Mouse (Mus musculus) hindbrain, embryonic 16.5 days (tissue): Measurements from ENCODE around the gene Pmm1. TPM values are rescaled to one million over a fixed set of nuclear protein-coding genes. Genes with fewer than 3 reads are reported as not detected.

Experiments
- ATAC-seq: fragments of 200-750 bp; cut with Nextera tagmentation; 2 replicates; pipeline ENCODE4 v1.8.0; 2017; ENCODE audit warnings: moderate TSS enrichment, moderate library complexity
- H3K27ac ChIP-seq: fragments of 300-500 bp; sonication (generic); 2 replicates; pipeline ENCODE4 v1.5.1; 2014; ENCODE audit warnings: low read depth, mild to moderate bottlenecking, control low read depth, low read length, moderate library complexity
- H3K27me3 ChIP-seq: fragments of 300-500 bp; sonication (generic); replicated peaks from 2 replicates; pipeline ENCODE4 v1.6.1; 2014; ENCODE audit warnings: low read length; ENCODE audit not compliant: control insufficient read depth, insufficient read depth
- H3K36me3 ChIP-seq: fragments of 300-500 bp; sonication (generic); 2 replicates; pipeline ENCODE4 v1.6.1; 2014; ENCODE audit warnings: mild to moderate bottlenecking, low read length, moderate library complexity, mixed read lengths; ENCODE audit not compliant: control insufficient read depth, insufficient read depth
- H3K4me1 ChIP-seq: fragments of 300-500 bp; sonication (generic); 2 replicates; pipeline ENCODE4 v1.6.1; 2014; ENCODE audit warnings: low read depth, low read length; ENCODE audit not compliant: control insufficient read depth, insufficient read depth
- H3K4me2 ChIP-seq: fragments of 300-500 bp; sonication (generic); 2 replicates; pipeline ENCODE4 v1.6.1; 2014; ENCODE audit warnings: mild to moderate bottlenecking, low read length, control low read depth, moderate library complexity
- H3K4me3 ChIP-seq: fragments of 300-500 bp; sonication (generic); 2 replicates; pipeline ENCODE4 v1.5.1; 2014; ENCODE audit warnings: mild to moderate bottlenecking, low read length, control low read depth, moderate library complexity
- H3K9ac ChIP-seq: fragments of 300-500 bp; sonication (generic); 2 replicates; pipeline ENCODE4 v1.6.1; 2014; ENCODE audit warnings: low read depth, mild to moderate bottlenecking, control low read depth, low read length, moderate library complexity
- H3K9me3 ChIP-seq: fragments of 300-500 bp; sonication (generic); 2 replicates; pipeline ENCODE4 v1.6.1; 2014; ENCODE audit warnings: mild to moderate bottlenecking, low read length, moderate library complexity; ENCODE audit not compliant: control insufficient read depth
- WGBS: fragments of 180-500 bp; shearing (Covaris S2); extraction: QIAGEN DNeasy Blood & Tissue Kit; methylation state at CpG from one replicate; pipeline ENCODE4 v1.1.7; 2014; 5-methylcytosine and 5-hydroxymethylcytosine counted together
- polyA plus RNA-seq: library from polyadenylated mRNA; unstranded; fragments of >200 nt; fragmentation: Nextera tagmentation; extraction: Ambion mirVana; gene quantifications from 2 replicates; pipeline ENCODE4 v1.2.1, GENCODE M21; 2015

Gene Pmm1
- polyA plus RNA-seq, 1 experiment from 2014 or later, result 142 TPM

DNA sequence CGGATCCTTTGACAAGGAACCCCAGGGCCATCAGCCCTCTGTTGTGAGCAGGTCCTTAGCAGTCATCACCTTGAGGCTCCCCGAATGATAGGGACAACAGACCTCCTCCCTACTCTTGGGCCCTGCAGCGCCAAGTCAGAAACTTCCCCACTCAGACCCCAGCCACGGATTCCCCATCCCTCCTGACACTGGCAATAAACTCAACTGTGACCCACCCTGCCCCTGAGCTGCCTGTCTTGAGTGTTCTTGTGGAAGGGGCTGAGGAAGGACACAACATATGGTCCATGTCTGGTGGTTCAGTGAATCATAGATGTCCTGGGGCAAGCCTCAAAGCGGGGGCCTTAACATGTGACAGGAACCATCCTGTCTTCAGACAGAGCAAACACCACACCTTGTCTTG, 10.0 kb downstream of the Pmm1 start:
- no peak overlapping the region for H3K9ac ChIP-seq
- H3K4me2 ChIP-seq, result no peak overlapping the region
- H3K36me3 ChIP-seq, result peaks cover 30% of the 10 kb centered on the region
- no peak overlapping the region for H3K27ac ChIP-seq
- no peaks in the 10 kb centered on the region for H3K4me1 ChIP-seq
- 90% methylated on average over 5 of the region's 5 CpGs for WGBS
- ATAC-seq, result no peak
- H3K9me3 ChIP-seq, result no peaks in the 10 kb centered on the region
- no peaks in the 10 kb centered on the region for H3K27me3 ChIP-seq
- H3K4me3 ChIP-seq, result no peak overlapping the region

GRCm38 (mm10) chr15:81949476-81950131, 11.1 kb downstream of the Pmm1 start:
- Histone ChIP-seq H3K27ac (no peak overlapping the region), H3K4me3 (no peak overlapping the region), H3K9ac (no peak overlapping the region), H3K27me3 (no peaks in the 10 kb centered on the region), H3K4me1 (no peaks in the 10 kb centered on the region), H3K36me3 (peaks cover 22% of the 10 kb centered on the region), H3K9me3 (no peaks in the 10 kb centered on the region), H3K4me2 (no peak overlapping the region)
- ATAC-seq, result no peak
- 81% methylated on average over 11 of the region's 11 CpGs for WGBS

DNA sequence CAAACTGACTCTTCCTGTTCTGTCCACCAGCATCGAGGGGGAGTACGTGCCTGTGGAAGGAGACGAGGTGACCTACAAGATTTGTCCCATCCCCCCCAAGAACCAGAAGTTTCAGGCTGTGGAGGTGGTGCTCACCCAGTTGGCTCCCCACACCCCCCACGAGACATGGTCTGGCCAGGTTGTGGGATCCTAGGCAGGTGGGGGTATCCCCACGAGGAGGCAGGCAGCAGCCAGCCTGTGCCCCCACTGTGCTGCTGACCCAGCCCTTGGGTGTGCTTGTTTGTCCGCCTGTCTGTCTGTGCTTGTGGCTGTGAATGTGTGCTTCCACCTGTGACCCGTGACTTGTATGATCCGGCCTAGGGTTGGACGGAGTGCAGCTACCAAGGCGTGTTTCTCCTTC, 11.7 kb downstream of the Pmm1 start:
- H3K4me3 ChIP-seq, result no peak overlapping the region
- 94% methylated on average over 10 of the region's 10 CpGs for WGBS
- H3K36me3 ChIP-seq, result peaks cover 19% of the 10 kb centered on the region; the same call in 1 of the 2 replicates

GRCm38 (mm10) chr15:81943176-81943749, 17.5 kb downstream of the Pmm1 start:
- Histone ChIP-seq H3K36me3 (peaks cover 11% of the 10 kb centered on the region; the same call in 1 of the 2 replicates), H3K9ac (no peak overlapping the region), H3K4me3 (no peak overlapping the region), H3K27me3 (no peaks in the 10 kb centered on the region), H3K4me2 (no peak overlapping the region), H3K27ac (no peak overlapping the region), H3K9me3 (no peaks in the 10 kb centered on the region), H3K4me1 (peaks cover 16% of the 10 kb centered on the region)
- no peak for ATAC-seq
- 6% methylated on average over 9 of the region's 9 CpGs for WGBS

More for the DNA sequence above, 11.7 kb downstream of the Pmm1 start:
- Histone ChIP-seq H3K27me3 (no peaks in the 10 kb centered on the region), H3K9ac (no peak overlapping the region), H3K27ac (no peak overlapping the region), H3K4me1 (no peaks in the 10 kb centered on the region), H3K4me2 (no peak overlapping the region), H3K9me3 (no peaks in the 10 kb centered on the region)
- ATAC-seq, result no peak

DNA sequence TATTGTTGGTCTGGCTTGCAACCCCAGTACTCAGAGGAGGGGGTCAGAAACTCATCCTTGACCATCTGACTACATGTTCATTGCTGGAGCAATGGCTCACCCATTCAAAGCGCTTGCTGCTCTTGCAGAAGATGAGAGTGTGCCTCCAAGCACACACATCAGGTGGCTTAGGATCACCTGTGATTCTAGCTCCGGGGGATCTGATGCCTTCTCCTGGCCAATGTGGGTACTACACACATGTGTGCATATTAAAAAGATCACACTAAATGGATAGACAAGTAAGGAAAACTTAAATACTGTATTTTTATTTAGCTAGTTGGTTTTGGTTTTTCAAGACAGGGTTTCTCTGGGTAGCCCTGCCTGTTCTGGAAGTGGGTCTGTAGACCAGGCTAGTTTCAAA, 19.7 kb downstream of the Pmm1 start:
- Histone ChIP-seq H3K4me2 (no peak overlapping the region), H3K9me3 (no peaks in the 10 kb centered on the region), H3K9ac (no peak overlapping the region), H3K36me3 (no peaks in the 10 kb centered on the region), H3K27ac (no peak overlapping the region), H3K27me3 (no peaks in the 10 kb centered on the region), H3K4me3 (no peak overlapping the region), H3K4me1 (peaks cover 30% of the 10 kb centered on the region)
- WGBS, result 97% methylated on average over 2 of the region's 2 CpGs
- no peak for ATAC-seq

GRCm38 (mm10) chr15:81940219-81940618, 20.5 kb downstream of the Pmm1 start:
- WGBS, result 96% methylated on average over 5 of the region's 5 CpGs
- Histone ChIP-seq H3K36me3 (no peaks in the 10 kb centered on the region), H3K4me1 (peaks cover 30% of the 10 kb centered on the region)

GRCm38 (mm10) chr15:81939774-81940173, 21.0 kb downstream of the Pmm1 start:
- ATAC-seq, result no peak
- H3K27ac ChIP-seq, result no peak overlapping the region
- H3K9me3 ChIP-seq, result no peaks in the 10 kb centered on the region
- H3K4me2 ChIP-seq, result no peak overlapping the region; the same call in 1 of the 2 replicates
- 87% methylated on average over 4 of the region's 4 CpGs for WGBS
- H3K4me1 ChIP-seq, result peaks cover 30% of the 10 kb centered on the region
- H3K27me3 ChIP-seq, result no peaks in the 10 kb centered on the region
- no peak overlapping the region for H3K4me3 ChIP-seq
- H3K9ac ChIP-seq, result no peak overlapping the region
- no peaks in the 10 kb centered on the region for H3K36me3 ChIP-seq

More at GRCm38 (mm10) chr15:81940219-81940618, 20.5 kb downstream of the Pmm1 start:
- no peaks in the 10 kb centered on the region for H3K9me3 ChIP-seq
- no peak overlapping the region for H3K4me2 ChIP-seq
- no peaks in the 10 kb centered on the region for H3K27me3 ChIP-seq
- no peak overlapping the region for H3K4me3 ChIP-seq
- H3K9ac ChIP-seq, result no peak overlapping the region
- H3K27ac ChIP-seq, result no peak overlapping the region
- ATAC-seq, result no peak

GRCm38 (mm10) chr15:81939157-81939715, 21.5 kb downstream of the Pmm1 start:
- 0 out of 2 replicates have a peak overlapping the region, but pooled peaks have one; percentile 22 for H3K9ac ChIP-seq
- no peak for ATAC-seq
- H3K36me3 ChIP-seq, result no peaks in the 10 kb centered on the region
- H3K27me3 ChIP-seq, result no peaks in the 10 kb centered on the region
- H3K9me3 ChIP-seq, result no peaks in the 10 kb centered on the region
- 88% methylated on average over 10 of the region's 10 CpGs for WGBS
- no peak overlapping the region; the same call in 1 of the 2 replicates for H3K27ac ChIP-seq
- no peak overlapping the region for H3K4me3 ChIP-seq
- peak overlapping the region; percentile 63 for H3K4me2 ChIP-seq
- peaks cover 30% of the 10 kb centered on the region for H3K4me1 ChIP-seq

GRCm38 (mm10) chr15:81938246-81938645, 22.5 kb downstream of the Pmm1 start:
- peak; percentile 41; the same call in 1 of the 2 replicates for ATAC-seq
- no peaks in the 10 kb centered on the region for H3K9me3 ChIP-seq
- H3K4me2 ChIP-seq, result peak overlapping the region; percentile 63
- H3K9ac ChIP-seq, result peak overlapping the region; percentile 77
- no peaks in the 10 kb centered on the region for H3K27me3 ChIP-seq
- peak overlapping the region; percentile 88 for H3K27ac ChIP-seq
- H3K4me3 ChIP-seq, result peak overlapping the region; percentile 55
- peaks cover 28% of the 10 kb centered on the region for H3K4me1 ChIP-seq
- H3K36me3 ChIP-seq, result no peaks in the 10 kb centered on the region
- 28% methylated on average over 2 of the region's 2 CpGs for WGBS
